Mouse (Mus musculus) embryo, embryonic 10.5 days (tissue): Measurements from ENCODE around the gene Xk.
"Not testable (repeated sequence)": the region's sequence is repeated elsewhere in the genome, so short reads cannot be mapped to it uniquely, and the experiment has no call there.

Source experiments
- DNase-seq: peaks from one replicate; pipeline ENCODE4 v3.0.0-alpha.2; 2015; ENCODE audit warnings: low spot score

Xk gene

DNA sequence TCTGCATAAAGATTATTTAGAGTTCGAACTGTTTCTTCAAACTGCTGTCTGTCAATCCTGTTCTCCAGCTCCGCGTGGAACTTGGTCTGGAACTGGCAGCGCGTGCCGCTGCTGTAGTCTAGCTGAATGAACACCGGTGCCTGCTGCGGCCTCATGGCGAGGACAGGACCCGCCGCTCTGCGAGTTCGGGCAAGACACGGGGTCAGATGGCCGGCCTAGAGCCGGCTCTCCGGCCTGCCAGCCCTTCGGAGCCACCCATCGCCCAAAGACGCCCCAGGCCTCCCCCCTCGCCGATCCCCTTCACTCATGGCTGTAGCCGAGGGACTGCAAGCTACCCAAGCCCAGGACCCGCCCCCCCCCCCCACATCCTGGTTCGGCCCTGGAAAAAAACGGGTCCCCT is 55.4 kb downstream of the Xk start:
- DNase-seq, result not testable (repeated sequence)

DNA sequence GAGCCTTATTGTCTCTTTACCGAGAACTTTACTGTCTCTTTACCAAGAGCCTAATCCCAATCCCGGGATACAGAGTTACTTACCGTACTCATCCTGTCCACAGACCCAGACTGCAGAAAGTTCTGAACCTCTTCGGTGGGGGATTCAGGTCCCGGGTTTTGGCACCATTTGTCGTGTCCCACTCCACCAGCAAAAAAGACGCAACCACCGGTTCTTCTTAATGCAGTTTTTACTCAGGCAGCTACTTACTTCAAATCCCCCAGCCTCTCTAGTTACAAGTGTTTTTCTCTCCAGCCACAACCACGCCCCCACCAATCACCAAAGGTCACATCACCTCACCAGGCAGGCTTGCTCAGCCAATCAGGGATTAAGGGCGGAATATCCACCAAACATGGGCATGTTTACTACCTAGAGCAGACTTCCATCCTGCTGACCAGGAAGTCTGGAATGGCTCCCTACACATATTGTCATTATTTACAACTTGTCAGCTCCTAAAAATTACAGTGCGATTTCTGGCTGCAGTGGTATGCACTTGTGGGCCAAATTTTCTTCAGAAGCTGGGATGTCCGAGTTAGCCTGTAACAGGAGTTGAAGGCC is 59.9 kb downstream of the Xk start:
- DNase-seq, result not testable (repeated sequence)

DNA sequence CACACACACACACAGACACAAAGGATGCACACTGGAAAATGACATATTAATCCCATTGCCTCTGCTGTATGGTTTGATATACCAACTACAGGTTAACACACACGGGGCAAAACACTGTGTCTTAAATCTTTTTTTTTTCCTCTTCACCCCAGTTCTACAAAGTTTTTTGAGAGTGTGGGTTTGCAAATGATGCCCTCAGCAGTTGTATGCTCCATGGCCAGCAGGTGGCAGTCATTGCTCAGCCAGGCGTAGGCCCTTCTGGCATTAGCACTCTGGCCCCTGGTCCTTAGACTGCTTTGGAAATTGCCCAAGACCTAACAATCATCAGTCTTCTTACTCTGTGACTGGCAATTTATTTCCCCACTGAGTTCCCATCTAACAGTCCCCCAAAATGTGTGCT is 60.5 kb downstream of the Xk start:
- not testable (repeated sequence) for DNase-seq

DNA sequence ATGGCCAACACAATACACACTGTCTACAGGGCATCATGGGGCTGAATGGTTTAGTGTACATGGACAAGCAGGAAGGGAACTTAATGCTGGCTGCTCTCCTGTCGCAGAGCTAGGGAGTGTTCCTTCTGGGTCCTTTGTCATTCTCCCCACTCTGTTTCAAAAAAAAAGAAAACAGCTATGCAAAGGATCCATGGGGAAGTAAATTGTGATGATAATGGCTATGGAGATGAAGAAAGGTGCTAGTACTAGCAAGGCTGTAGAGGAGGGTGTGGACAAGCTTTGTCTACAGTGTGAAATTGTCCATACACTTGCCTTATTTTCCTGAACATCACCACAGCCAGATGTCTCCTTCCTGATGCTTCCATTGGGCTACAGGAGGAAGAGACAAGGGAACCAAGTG is 62.4 kb downstream of the Xk start:
- not testable (repeated sequence) for DNase-seq

DNA sequence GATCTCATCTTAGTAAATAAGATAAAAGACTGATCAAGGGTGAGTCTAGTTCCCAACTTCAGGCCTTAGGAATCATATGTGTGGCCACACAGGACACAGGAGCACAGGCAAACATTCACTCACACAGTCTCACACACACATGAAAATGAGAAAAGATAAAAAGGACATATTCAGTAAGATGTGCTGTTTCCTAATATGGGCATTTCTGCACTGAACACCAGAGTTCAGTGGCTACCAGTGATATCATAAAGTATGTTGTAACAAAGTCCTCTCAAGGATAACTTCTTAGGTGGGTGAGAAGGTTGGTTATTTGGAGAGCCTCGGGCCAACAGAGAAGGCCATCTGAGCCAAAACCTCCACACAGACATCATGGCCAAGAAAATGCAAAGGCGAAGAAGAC is 77.8 kb downstream of the Xk start, which contains the start of gene H2al1k:
Gene H2al1k, plus strand, starts transcription at position 301 of the 400 bp plus-strand sequence.
- DNase-seq, result not testable (repeated sequence)
